Mouse (Mus musculus) G1E (cell line): ENCODE measurements around the gene Anxa11.

Experiments used
- CTCF ChIP-seq: IDR thresholded peaks from 2 replicates; pipeline ENCODE4 v1.5.1; 2012; ENCODE audit warnings: low read depth, low read length, inconsistent platforms, mixed read lengths
- GATA1 ChIP-seq: IDR thresholded peaks from 2 replicates; pipeline ENCODE4 v1.6.1; 2012; ENCODE audit warnings: borderline replicate concordance, low read length, inconsistent platforms, mixed read lengths

GRCm38 (mm10) chr14:25832301-25832700 lies 9.7 kb upstream of the Anxa11 start:
- peak; percentile 47 for TF ChIP-seq CTCF
- TF ChIP-seq GATA1 = no peak
